In the genomic region with DNA sequence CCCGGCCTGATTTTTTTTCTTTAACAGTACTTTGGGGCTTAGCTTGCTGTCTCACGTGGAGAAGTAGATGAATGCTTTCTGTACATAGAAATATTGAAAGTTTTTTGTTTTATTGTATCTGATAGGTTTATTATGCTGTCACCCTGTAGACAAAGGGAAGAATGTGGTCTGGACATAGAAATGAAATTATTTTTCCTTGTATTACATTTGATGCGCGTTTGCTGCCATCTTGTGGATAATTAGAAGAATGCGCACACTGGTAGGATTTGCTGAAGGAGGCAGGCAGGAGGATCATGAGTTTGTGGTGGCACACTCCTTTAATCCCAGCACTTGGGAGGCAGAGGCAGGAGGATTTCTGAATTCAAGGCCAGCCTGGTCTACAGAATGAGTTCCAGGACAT, we compare ENCODE assay signal across 8 mouse cellular contexts. TPM values are rescaled to one million over a fixed set of nuclear protein-coding genes. Genes with fewer than 3 reads are reported as not detected.
DNase-seq lines count a peak whose midpoint lies in the region; TF ChIP-seq lines count a peak whose summit lies in the region.
"Not testable (repeated sequence)": the region's sequence is repeated elsewhere in the genome, so short reads cannot be mapped to it uniquely, and the experiment has no call there.

No protein-coding gene starts in this region.

- intact Hi-C loops in left cerebral cortex, adult 2 months (cut with DNase I) = loop anchor here (10.0 kb wide), 1 partner anchor 580 kb away; no protein-coding TSS in a partner anchor

- not testable (repeated sequence) for H3K27ac ChIP-seq in left cerebral cortex, adult 2 months

- peak; percentile 26 for DNase-seq in ES-CJ7 (ENCODE audit: low read depth, low spot score)
- peak; percentile 46 for DNase-seq in brain, adult 2 months (ENCODE audit: low read depth, low spot score)
- peak; percentile 43 for DNase-seq in embryo, embryonic 11 days
- DNase-seq in heart, adult 8-10 months (ENCODE audit: low spot score) = peak; percentile 11
- peak; percentile 3 to 4 for DNase-seq in kidney, adult 8-10 months
- peak in 1 of 2 experiments; percentile 28 for DNase-seq in left cerebral cortex, adult 2 months (ENCODE audit: extremely low spot score in 1 of 2, low spot score in 2 of 2)
- DNase-seq in mesoderm, embryonic 11.5 days (ENCODE audit: low read depth, low spot score) = peak; percentile 50
- DNase-seq in right cerebral cortex, postnatal 10 days (ENCODE audit: low spot score in 2 of 2) = peak; percentile 23 to 36

- TF ChIP-seq CTCF in left cerebral cortex, adult 2 months (IDR thresholded peaks at IDR 0.05) = peak; percentile 69

- H3K4me3 ChIP-seq in left cerebral cortex, adult 2 months = not testable (repeated sequence)

RNA-seq across cellular contexts. Expression of a gene that starts 53.2 kb away (rescaled TPM):
- not detected for total RNA-seq in heart, adult 8-10 months (2022)
- total RNA-seq in left cerebral cortex, adult 2 months (2021) = under 1 TPM in 1 of 2 experiments, not detected in 1; 0.28 TPM
